ENCODE assay signal across 11 mouse cellular contexts in genomic region chr8:26593536-26594368, GRCm38 (mm10).
DNase-seq lines count a peak whose midpoint lies in the region; ATAC-seq and TF ChIP-seq lines count a peak whose summit lies in the region.
"Had no signal": no experiment of that assay in that cellular context is flagged by ENCODE, and none has a peak within 500 bp of the region (broad histone marks: within the 10 kb centered on the region; RNA-seq: fewer than 3 reads in every experiment).

No protein-coding gene starts in this region.

- ATAC-seq in limb, embryonic 11.5 days (ENCODE audit: insufficient number of reproducible peaks, low FRiP score, low TSS enrichment, low read depth), result 0 out of 2 replicates have a peak, but pooled peaks have one; percentile 24

- no peaks in the 10 kb centered on the region for H3K36me3 ChIP-seq in kidney, adult 2 months (ENCODE audit: control insufficient read depth, insufficient read depth, low read length)
- no peaks in the 10 kb centered on the region for H3K36me3 ChIP-seq in limb, embryonic 11.5 days (ENCODE audit: control insufficient read depth, insufficient read depth, low read length)

- H3K4me2 ChIP-seq in limb, embryonic 11.5 days (ENCODE audit: low read depth, severe bottlenecking), result no peak overlapping the region

- no peaks in the 10 kb centered on the region for H3K27me3 ChIP-seq in kidney, adult 2 months (replicated peaks; ENCODE audit: control insufficient read depth, insufficient read depth, low read length)
- H3K27me3 ChIP-seq in limb, embryonic 11.5 days (ENCODE audit: control insufficient read depth, insufficient read depth, low read length), result 0 out of 2 replicates have a peak, but pooled peaks cover 3% of the 10 kb centered on the region

- no peak for TF ChIP-seq CTCF in kidney, adult 2 months (conservative IDR thresholded peaks at IDR 0.05; ENCODE audit: insufficient read depth, insufficient read length, low read depth, low read length)

- H3K4me1 ChIP-seq in kidney, adult 2 months (ENCODE audit: control insufficient read depth, insufficient read depth, low read length), result no peaks in the 10 kb centered on the region
- H3K4me1 ChIP-seq in limb, embryonic 11.5 days (ENCODE audit: control insufficient read depth, insufficient read depth, low read length), result peaks cover 33% of the 10 kb centered on the region

- H3K4me3 ChIP-seq in kidney, adult 2 months (ENCODE audit: insufficient read depth, low read depth, low read length), result no peak overlapping the region
- H3K4me3 ChIP-seq in limb, embryonic 11.5 days (ENCODE audit: low read depth, low read length), result no peak overlapping the region

- H3K9ac ChIP-seq in limb, embryonic 11.5 days (ENCODE audit: low read length), result no peak overlapping the region

- 31% methylated on average over 5 of the region's 5 CpGs for WGBS in kidney, adult 2 months
- WGBS in limb, embryonic 11.5 days, result 15% methylated on average over 5 of the region's 5 CpGs

- peak; percentile 11 for DNase-seq in kidney, adult 2 months
- DNase-seq in kidney, adult 8-10 months, result no peak
- peak; percentile 35 for DNase-seq in adipocyte (ENCODE audit: low spot score)
- DNase-seq in gonadal fat pad, adult 2 months (ENCODE audit: low read depth), result peak; percentile 75
- DNase-seq in limb, embryonic 11.5 days (ENCODE audit: low spot score), result peak; percentile 55
- no peak for DNase-seq in frontal cortex, postnatal 25 days (ENCODE audit: low spot score in 2 of 2)
- no peak for DNase-seq in left cerebral cortex, adult 18-20 months (ENCODE audit: low spot score in 2 of 2)
- no peak for DNase-seq in thymus, postnatal 36 days
- DNase-seq: cerebellum, adult 8-10 months; heart, postnatal 10 days; lung, postnatal 14 days had no signal

- no peaks in the 10 kb centered on the region for H3K9me3 ChIP-seq in limb, embryonic 11.5 days (ENCODE audit: control insufficient read depth, low read length)

- TF ChIP-seq POLR2A in kidney, adult 2 months (IDR thresholded peaks at IDR 0.05; ENCODE audit: low read depth, low read length), result no peak

- no peak overlapping the region for H3K27ac ChIP-seq in kidney, adult 2 months (ENCODE audit: insufficient read depth, low read depth, low read length)
- no peak overlapping the region for H3K27ac ChIP-seq in limb, embryonic 11.5 days (replicated peaks; ENCODE audit: low read depth, low read length)

Comparison
In these comparisons a context has a peak if more than half of its experiments do, and no peak if none do; other contexts are left out.
1. DNase-seq: peak in kidney, adult 2 months (single experiment), adipocyte (single experiment), gonadal fat pad, adult 2 months (single experiment) and limb, embryonic 11.5 days (single experiment); none in kidney, adult 8-10 months (0 of 2), frontal cortex, postnatal 25 days (0 of 2), left cerebral cortex, adult 18-20 months (0 of 2) and thymus, postnatal 36 days (0 of 2).